Mouse (Mus musculus) CH12.LX (cell line): ENCODE measurements at regions not wholly inside any gene's neighbourhood (a gene's known extent, or its start where the extent isn't known, plus 50 kb on each side); places are given as distances from the start of the nearest gene placed in this dataset.

Source experiments
- CTCF ChIP-seq, 2 experiments: IDR thresholded peaks in 1 of 2; conservative IDR thresholded peaks in 1 of 2; 2 replicates each; pipeline ENCODE4 v1.5.1; 2011 to 2012; ENCODE audit warnings: low read depth in 2 of 2, low read length in 2 of 2, improper control_type of control experiment in 1 of 2, inconsistent platforms in 1 of 2, mild to moderate bottlenecking in 1 of 2, moderate library complexity in 1 of 2
- EP300 ChIP-seq: IDR thresholded peaks from 2 replicates; pipeline ENCODE4 v1.6.1; 2011; ENCODE audit warnings: low read length, improper control_type of control experiment
- GABPA ChIP-seq: IDR thresholded peaks from 2 replicates; pipeline ENCODE4 v1.6.1; 2012; ENCODE audit warnings: low read depth, low read length, improper control_type of control experiment, inconsistent platforms; ENCODE audit not compliant: insufficient replicate concordance
- MYC ChIP-seq: IDR thresholded peaks from 2 replicates; pipeline ENCODE4 v1.6.1; 2011; ENCODE audit warnings: low read depth, mild to moderate bottlenecking, improper control_type of control experiment, low read length
- POLR2A ChIP-seq: IDR thresholded peaks from 2 replicates; pipeline ENCODE4 v1.6.1; 2011; ENCODE audit warnings: low read depth, mild to moderate bottlenecking, improper control_type of control experiment, low read length
- POLR2AphosphoS2 ChIP-seq: IDR thresholded peaks from 2 replicates; pipeline ENCODE4 v1.6.1; 2011; ENCODE audit warnings: low read depth, low read length, improper control_type of control experiment
- SIN3A ChIP-seq: IDR thresholded peaks from 2 replicates; pipeline ENCODE4 v1.6.1; 2012; ENCODE audit warnings: low read length, improper control_type of control experiment, inconsistent platforms
- TCF12 ChIP-seq: IDR thresholded peaks from 2 replicates; pipeline ENCODE4 v1.6.1; 2014; ENCODE audit warnings: low read depth, mild to moderate bottlenecking, inconsistent platforms, low read length, improper control_type of control experiment
- USF2 ChIP-seq: conservative IDR thresholded peaks from 2 replicates; pipeline ENCODE4 v1.6.1; 2011; ENCODE audit warnings: low read depth, low read length, improper control_type of control experiment

GRCm38 (mm10) chr14:24886164-24886563 lies 399.2 kb downstream of the Rps24 start:
- no peak for TF ChIP-seq GABPA
- TF ChIP-seq SIN3A = no peak
- no peak for TF ChIP-seq CTCF (conservative IDR thresholded peaks at IDR 0.05 in 1 of 2, IDR thresholded peaks at IDR 0.05 in 1 of 2; ENCODE audit: low read depth in 2 of 2, low read length in 2 of 2)
- TF ChIP-seq POLR2A = no peak
- no peak for TF ChIP-seq MYC
- no peak for TF ChIP-seq POLR2AphosphoS2
- no peak for TF ChIP-seq EP300
- no peak for TF ChIP-seq TCF12
- no peak for TF ChIP-seq USF2
